Mouse (Mus musculus) frontal cortex, postnatal 10 days (tissue): Measurements from ENCODE around the gene E130309D02Rik.

Source experiments
- DNase-seq, 2 experiments: peaks; one replicate each; pipeline ENCODE4 v3.0.0; 2022; ENCODE audit warnings: low spot score in 2 of 2, mixed read lengths in 1 of 2

The E130309D02Rik gene

DNA sequence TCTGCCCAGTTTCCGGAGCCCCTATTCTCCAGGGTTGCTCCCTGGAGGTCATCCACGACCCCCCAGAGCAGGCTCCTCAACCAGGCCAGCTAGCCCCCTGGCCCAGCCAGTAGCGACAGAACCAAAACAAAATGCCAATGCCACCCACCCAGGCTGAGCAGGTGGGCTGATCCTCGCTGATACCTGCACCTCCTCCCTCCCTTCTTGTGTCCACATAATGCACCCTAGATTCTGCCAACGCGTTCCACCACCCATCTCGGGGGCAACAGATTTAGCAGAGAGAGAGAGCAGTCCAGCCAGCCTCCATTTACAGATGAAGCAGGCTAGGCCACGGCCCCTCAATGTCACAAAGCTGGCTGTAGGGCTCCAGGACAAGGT, 46.2 kb downstream of the E130309D02Rik start:
- DNase-seq: no peak

GRCm38 (mm10) chr5:143266794-143267193, 48.4 kb downstream of the E130309D02Rik start:
- no peak for DNase-seq

- DNase-seq: no peak
Observed at GRCm38 (mm10) chr5:143265409-143265808, 49.8 kb downstream of the E130309D02Rik start.

- no peak for DNase-seq
Observed at GRCm38 (mm10) chr5:143264689-143265088, 50.5 kb downstream of the E130309D02Rik start.

GRCm38 (mm10) chr5:143261636-143262035, 53.5 kb downstream of the E130309D02Rik start:
- no peak for DNase-seq

- DNase-seq: no peak
Observed at GRCm38 (mm10) chr5:143255802-143256201, 59.4 kb downstream of the E130309D02Rik start.

GRCm38 (mm10) chr5:143255131-143255519, 60.0 kb downstream of the E130309D02Rik start:
- no peak for DNase-seq

DNA sequence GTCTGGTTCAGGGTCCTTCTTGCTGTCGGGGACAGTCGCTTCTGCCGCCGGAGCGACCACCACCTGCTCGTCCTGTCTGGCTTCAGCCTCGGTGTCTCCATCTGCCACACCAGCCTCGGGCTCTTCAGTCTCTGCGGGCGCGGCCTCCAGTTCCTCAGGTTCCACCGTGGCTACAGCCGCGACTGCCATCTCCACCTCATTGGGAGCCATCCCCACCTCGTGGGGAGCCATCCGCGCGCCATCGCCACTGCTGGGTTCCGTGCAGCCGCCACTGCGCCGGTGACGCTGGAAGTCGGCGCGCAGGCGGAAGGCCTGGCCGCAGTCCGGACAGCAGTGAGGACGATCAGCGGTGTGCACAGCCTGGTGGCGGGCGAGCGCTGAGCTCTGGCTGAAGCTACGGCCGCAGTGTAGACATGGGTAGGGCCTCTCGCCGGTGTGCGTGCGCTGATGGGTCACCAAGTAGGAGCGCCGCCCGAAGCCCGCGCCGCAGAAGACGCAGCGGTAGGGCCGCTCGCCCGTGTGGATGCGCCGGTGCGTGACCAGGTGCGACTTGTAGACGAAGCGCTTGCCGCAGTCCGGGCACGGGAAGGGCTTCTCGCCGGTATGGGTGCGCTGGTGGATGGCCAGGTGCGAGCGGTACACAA, 60.6 kb downstream of the E130309D02Rik start:
- DNase-seq: no peak

DNA sequence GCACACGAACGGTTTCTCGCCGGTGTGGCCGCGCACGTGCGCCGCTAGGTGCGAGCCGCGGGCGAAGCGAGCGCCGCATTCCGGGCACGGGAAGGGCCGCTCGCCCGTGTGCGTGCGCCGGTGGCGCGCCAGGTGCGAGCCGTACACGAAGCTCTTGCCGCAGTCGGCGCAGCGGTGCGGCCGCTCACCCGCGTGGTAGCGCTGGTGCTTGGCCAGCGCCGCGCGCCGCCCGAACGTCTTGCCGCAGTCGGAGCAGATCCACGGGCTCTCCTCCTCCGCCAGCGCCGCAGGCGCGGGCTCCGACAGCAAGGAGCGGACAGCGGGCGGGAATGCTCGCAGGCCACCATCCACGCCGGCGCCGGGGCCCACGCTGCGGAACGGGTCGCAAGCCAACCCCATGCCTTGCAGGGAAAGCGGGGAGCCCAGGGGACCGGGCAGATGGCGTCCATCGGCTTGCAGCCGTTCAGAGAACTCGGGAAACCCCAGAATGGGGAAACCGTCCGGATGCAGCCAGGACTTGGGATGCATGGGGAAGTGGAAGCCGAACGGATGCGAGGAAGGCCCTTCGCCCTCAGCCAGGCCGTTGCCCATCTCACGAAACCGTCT, 61.2 kb downstream of the E130309D02Rik start:
- DNase-seq: no peak

DNA sequence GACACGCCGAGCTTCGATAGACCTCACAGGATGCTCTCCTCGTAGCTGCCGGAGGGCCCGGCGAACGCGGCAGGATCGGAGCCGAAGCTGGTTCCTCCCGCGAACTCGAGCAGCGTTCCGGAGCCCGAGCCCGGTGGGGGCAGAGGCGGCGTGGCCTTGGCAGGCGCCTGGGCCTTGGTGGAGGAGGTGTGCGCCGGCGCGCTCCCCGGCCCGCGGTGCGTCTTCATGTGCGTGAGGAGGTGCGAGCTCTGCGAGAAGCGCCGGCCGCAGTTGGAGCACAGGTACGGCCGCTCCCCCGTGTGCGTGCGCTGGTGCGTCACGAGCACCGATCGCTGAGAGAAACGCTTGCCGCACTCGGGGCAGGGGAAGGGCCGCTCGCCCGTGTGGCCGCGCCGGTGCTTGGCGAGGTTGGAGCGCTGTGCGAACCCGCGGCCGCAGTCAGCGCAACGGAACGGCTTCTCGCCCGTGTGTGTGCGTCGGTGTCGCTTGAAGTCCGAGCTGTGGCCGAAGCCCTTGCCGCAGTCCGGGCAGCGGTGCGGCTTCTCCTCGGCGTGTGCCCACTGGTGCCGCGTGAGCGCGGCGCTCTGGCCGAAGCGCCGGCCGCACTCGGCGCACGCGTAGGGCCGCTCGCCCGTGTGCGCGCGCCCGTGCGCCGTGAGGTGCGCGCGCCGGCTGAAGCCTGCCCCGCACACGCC, 61.8 kb downstream of the E130309D02Rik start:
- no peak for DNase-seq

- no peak for DNase-seq
Observed at GRCm38 (mm10) chr5:143252791-143253185, 62.4 kb downstream of the E130309D02Rik start.

DNA sequence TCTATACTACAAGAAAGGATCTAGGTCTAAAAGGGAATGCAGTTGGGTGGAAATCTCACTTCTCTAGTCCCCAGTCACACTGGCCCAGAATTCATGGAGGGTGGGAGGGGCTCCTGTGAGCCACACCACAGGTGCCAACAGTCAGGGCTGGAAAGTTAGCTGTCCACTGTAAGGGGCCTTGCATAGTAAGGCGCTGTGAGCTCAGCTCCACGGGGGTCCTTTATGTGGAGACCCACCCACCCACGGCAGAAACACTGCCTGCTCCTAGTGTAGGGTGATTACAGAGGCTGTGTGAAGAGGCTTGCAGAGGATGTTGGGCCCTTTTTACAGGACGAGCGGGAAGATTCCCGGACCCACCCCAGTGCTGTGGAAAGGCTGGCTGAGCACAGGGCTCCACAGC, 63.1 kb downstream of the E130309D02Rik start:
- no peak for DNase-seq
